Mouse (Mus musculus): ENCODE results near the gene Tmem25. TPM values are rescaled to one million over a fixed set of nuclear protein-coding genes. Genes with fewer than 3 reads are reported as not detected.

The Tmem25 gene
- total RNA-seq (2014; rRNA removed) (11.8 and 12.8 TPM in 2 replicates), polyA plus RNA-seq (2015; fragmentation: Nextera tagmentation; extraction: Ambion mirVana) (11.6 and 14.9 TPM in 2 replicates)

- Histone ChIP-seq H3K9me3 (ENCODE audit: low read length) (no peaks in the 10 kb centered on the region), H3K9ac (peak within 1 kb of the TSS; percentile 66)
- no peak for TF ChIP-seq CTCF (IDR thresholded peaks at IDR 0.05; ENCODE audit: low read depth)
Measured at GRCm38 (mm10) chr9:44799102-44799957, at the start of gene Tmem25. Tmem25 (minus strand) TSS chr9:44799307.

GRCm38 (mm10) chr9:44847446-44847845 lies 48.3 kb upstream of the Tmem25 start:
- Histone ChIP-seq H3K27me3 (ENCODE audit: insufficient read depth, low read length) (no peaks in the 10 kb centered on the region), H3K4me3 (ENCODE audit: low read depth, low read length) (no peak overlapping the region), H3K9ac (no peak overlapping the region), H3K4me1 (ENCODE audit: insufficient read depth) (no peaks in the 10 kb centered on the region), H3K9me3 (ENCODE audit: low read length) (no peaks in the 10 kb centered on the region), H3K36me3 (ENCODE audit: insufficient read depth) (peaks cover 66% of the 10 kb centered on the region), H3K27ac (ENCODE audit: low read depth, low read length) (no peak overlapping the region), H3K4me2 (ENCODE audit: low read depth) (no peak overlapping the region)
- 73% methylated on average over 6 of the region's 6 CpGs for WGBS
- DNase-seq (no peak), ATAC-seq (no peak)
- TF ChIP-seq CTCF (IDR thresholded peaks at IDR 0.05; ENCODE audit: low read depth) = no peak

More at GRCm38 (mm10) chr9:44799102-44799957, at the start of gene Tmem25:
- ATAC-seq (peak; percentile 95), DNase-seq (peak; percentile 86)
- Histone ChIP-seq H3K36me3 (ENCODE audit: insufficient read depth) (no peaks in the 10 kb centered on the region), H3K27me3 (ENCODE audit: insufficient read depth, low read length) (no peaks in the 10 kb centered on the region), H3K4me1 (ENCODE audit: insufficient read depth) (0 out of 2 replicates have a peak, but pooled peaks cover 6% of the 10 kb centered on the region), H3K27ac (ENCODE audit: low read depth, low read length) (peak within 1 kb of the TSS; percentile 54), H3K4me2 (ENCODE audit: low read depth) (peak within 1 kb of the TSS; percentile 96), H3K4me3 (ENCODE audit: low read depth, low read length) (peak within 1 kb of the TSS; percentile 55)
- WGBS = 2% methylated on average over 70 of the region's 75 CpGs

- ATAC-seq = no peak
Measured at GRCm38 (mm10) chr9:44841241-44841640, 42.1 kb upstream of the Tmem25 start.

GRCm38 (mm10) chr9:44836439-44836838 lies 37.3 kb upstream of the Tmem25 start:
- Histone ChIP-seq H3K4me2 (ENCODE audit: low read depth) (no peak overlapping the region), H3K4me3 (ENCODE audit: low read depth, low read length) (no peak overlapping the region), H3K27ac (ENCODE audit: low read depth, low read length) (no peak overlapping the region), H3K9me3 (ENCODE audit: low read length) (no peaks in the 10 kb centered on the region), H3K4me1 (ENCODE audit: insufficient read depth) (no peaks in the 10 kb centered on the region), H3K9ac (no peak overlapping the region), H3K36me3 (ENCODE audit: insufficient read depth) (peaks cover 76% of the 10 kb centered on the region), H3K27me3 (ENCODE audit: insufficient read depth, low read length) (no peaks in the 10 kb centered on the region)
- peak; percentile 86 for DNase-seq
- peak; percentile 43; the same call in 1 of the 2 replicates for ATAC-seq
- 31% methylated on average over 7 of the region's 7 CpGs for WGBS
- TF ChIP-seq CTCF (IDR thresholded peaks at IDR 0.05; ENCODE audit: low read depth) = peak; percentile 79

More at GRCm38 (mm10) chr9:44841241-44841640, 42.1 kb upstream of the Tmem25 start:
- Histone ChIP-seq H3K4me3 (ENCODE audit: low read depth, low read length) (no peak overlapping the region), H3K9ac (no peak overlapping the region), H3K27ac (ENCODE audit: low read depth, low read length) (no peak overlapping the region), H3K36me3 (ENCODE audit: insufficient read depth) (peaks cover 77% of the 10 kb centered on the region), H3K4me2 (ENCODE audit: low read depth) (no peak overlapping the region), H3K4me1 (ENCODE audit: insufficient read depth) (no peaks in the 10 kb centered on the region), H3K9me3 (ENCODE audit: low read length) (no peaks in the 10 kb centered on the region), H3K27me3 (ENCODE audit: insufficient read depth, low read length) (no peaks in the 10 kb centered on the region)
- DNase-seq = peak; percentile 35
- 87% methylated on average over 10 of the region's 10 CpGs for WGBS
- peak; percentile 66 for TF ChIP-seq CTCF (IDR thresholded peaks at IDR 0.05; ENCODE audit: low read depth)

- no peak for DNase-seq
Measured at GRCm38 (mm10) chr9:44832356-44832755, 33.2 kb upstream of the Tmem25 start.

GRCm38 (mm10) chr9:44830506-44830905 lies 31.4 kb upstream of the Tmem25 start:
- no peak for TF ChIP-seq CTCF (IDR thresholded peaks at IDR 0.05; ENCODE audit: low read depth)
- H3K36me3 ChIP-seq (ENCODE audit: insufficient read depth) = peaks cover 84% of the 10 kb centered on the region
- WGBS = 53% methylated on average over 2 of the region's 2 CpGs
- no peak overlapping the region for H3K4me3 ChIP-seq (ENCODE audit: low read depth, low read length)
- DNase-seq (no peak), ATAC-seq (no peak)
- H3K9ac ChIP-seq = no peak overlapping the region
- no peaks in the 10 kb centered on the region for H3K4me1 ChIP-seq (ENCODE audit: insufficient read depth)
- H3K27ac ChIP-seq (ENCODE audit: low read depth, low read length) = no peak overlapping the region
- H3K27me3 ChIP-seq (ENCODE audit: insufficient read depth, low read length) = no peaks in the 10 kb centered on the region
- H3K4me2 ChIP-seq (ENCODE audit: low read depth) = no peak overlapping the region
- H3K9me3 ChIP-seq (ENCODE audit: low read length) = no peaks in the 10 kb centered on the region

More at GRCm38 (mm10) chr9:44832356-44832755, 33.2 kb upstream of the Tmem25 start:
- H3K4me1 ChIP-seq (ENCODE audit: insufficient read depth) = no peaks in the 10 kb centered on the region
- no peak for ATAC-seq
- no peaks in the 10 kb centered on the region for H3K27me3 ChIP-seq (ENCODE audit: insufficient read depth, low read length)
- no peak overlapping the region for H3K9ac ChIP-seq
- H3K36me3 ChIP-seq (ENCODE audit: insufficient read depth) = peaks cover 80% of the 10 kb centered on the region
- H3K4me3 ChIP-seq (ENCODE audit: low read depth, low read length) = no peak overlapping the region
- no peak overlapping the region for H3K4me2 ChIP-seq (ENCODE audit: low read depth)
- H3K9me3 ChIP-seq (ENCODE audit: low read length) = no peaks in the 10 kb centered on the region
- no peak overlapping the region for H3K27ac ChIP-seq (ENCODE audit: low read depth, low read length)
- no peak for TF ChIP-seq CTCF (IDR thresholded peaks at IDR 0.05; ENCODE audit: low read depth)
- 62% methylated on average over 4 of the region's 4 CpGs for WGBS

- 97% methylated on average over 11 of the region's 11 CpGs for WGBS
- DNase-seq (no peak), ATAC-seq (no peak)
- TF ChIP-seq CTCF (IDR thresholded peaks at IDR 0.05; ENCODE audit: low read depth) = no peak
- no peaks in the 10 kb centered on the region for H3K9me3 ChIP-seq (ENCODE audit: low read length)
- H3K4me1 ChIP-seq (ENCODE audit: insufficient read depth) = no peaks in the 10 kb centered on the region
- no peak overlapping the region for H3K27ac ChIP-seq (ENCODE audit: low read depth, low read length)
- no peaks in the 10 kb centered on the region for H3K27me3 ChIP-seq (ENCODE audit: insufficient read depth, low read length)
- no peak overlapping the region for H3K9ac ChIP-seq
- peaks cover 83% of the 10 kb centered on the region for H3K36me3 ChIP-seq (ENCODE audit: insufficient read depth)
- no peak overlapping the region for H3K4me2 ChIP-seq (ENCODE audit: low read depth)
- H3K4me3 ChIP-seq (ENCODE audit: low read depth, low read length) = no peak overlapping the region
Measured at GRCm38 (mm10) chr9:44828944-44829343, 29.8 kb upstream of the Tmem25 start.
